Mouse (Mus musculus) forebrain, embryonic 16.5 days (tissue): ENCODE measurements around the gene Plch2. TPM values are rescaled to one million over a fixed set of nuclear protein-coding genes. Genes with fewer than 3 reads are reported as not detected.

Experiments used
- ATAC-seq: fragments of 200-750 bp; cut with Nextera tagmentation; 2 replicates; pipeline ENCODE4 v1.8.0; 2017; ENCODE audit warnings: mild to moderate bottlenecking, moderate library complexity
- H3K27ac ChIP-seq: fragments of 300-500 bp; sonication (generic); 2 replicates; pipeline ENCODE4 v1.5.1; 2014; ENCODE audit warnings: low read length, control low read depth
- H3K27me3 ChIP-seq: fragments of 300-500 bp; sonication (generic); replicated peaks from 2 replicates; pipeline ENCODE4 v1.6.1; 2014; ENCODE audit warnings: low read length; ENCODE audit not compliant: control insufficient read depth, insufficient read depth
- H3K36me3 ChIP-seq: fragments of 300-500 bp; sonication (generic); 2 replicates; pipeline ENCODE4 v1.6.1; 2014; ENCODE audit not compliant: control insufficient read depth, insufficient read depth
- H3K4me1 ChIP-seq: fragments of 300-500 bp; sonication (generic); replicated peaks from 2 replicates; pipeline ENCODE4 v1.6.1; 2014; ENCODE audit warnings: low read length; ENCODE audit not compliant: control insufficient read depth, insufficient read depth
- H3K4me2 ChIP-seq: fragments of 300-500 bp; sonication (generic); 2 replicates; pipeline ENCODE4 v1.6.1; 2014; ENCODE audit warnings: mild to moderate bottlenecking, low read length, control low read depth
- H3K4me3 ChIP-seq: fragments of 300-500 bp; sonication (generic); replicated peaks from 2 replicates; pipeline ENCODE4 v1.5.1; 2014; ENCODE audit warnings: mild to moderate bottlenecking, low read length, control low read depth
- H3K9ac ChIP-seq: fragments of 300-500 bp; sonication (generic); replicated peaks from 2 replicates; pipeline ENCODE4 v1.6.1; 2014; ENCODE audit warnings: low read depth, low read length, control low read depth
- H3K9me3 ChIP-seq: fragments of 300-500 bp; sonication (generic); 2 replicates; pipeline ENCODE4 v1.6.1; 2016; ENCODE audit warnings: low read length; ENCODE audit not compliant: control insufficient read depth
- WGBS: fragments of 180-500 bp; shearing (Covaris S2); extraction: QIAGEN DNeasy Blood & Tissue Kit; methylation state at CpG from one replicate; pipeline ENCODE4 v1.1.7; 2014; 5-methylcytosine and 5-hydroxymethylcytosine counted together
- polyA plus RNA-seq: library from polyadenylated mRNA; unstranded; fragments of >200 nt; fragmentation: Nextera tagmentation; extraction: Ambion mirVana; gene quantifications from 2 replicates; pipeline ENCODE4 v1.2.1, GENCODE M21; 2015

Plch2 gene
- polyA plus RNA-seq, 1 experiment from 2014 or later, result 14.1 TPM

DNA sequence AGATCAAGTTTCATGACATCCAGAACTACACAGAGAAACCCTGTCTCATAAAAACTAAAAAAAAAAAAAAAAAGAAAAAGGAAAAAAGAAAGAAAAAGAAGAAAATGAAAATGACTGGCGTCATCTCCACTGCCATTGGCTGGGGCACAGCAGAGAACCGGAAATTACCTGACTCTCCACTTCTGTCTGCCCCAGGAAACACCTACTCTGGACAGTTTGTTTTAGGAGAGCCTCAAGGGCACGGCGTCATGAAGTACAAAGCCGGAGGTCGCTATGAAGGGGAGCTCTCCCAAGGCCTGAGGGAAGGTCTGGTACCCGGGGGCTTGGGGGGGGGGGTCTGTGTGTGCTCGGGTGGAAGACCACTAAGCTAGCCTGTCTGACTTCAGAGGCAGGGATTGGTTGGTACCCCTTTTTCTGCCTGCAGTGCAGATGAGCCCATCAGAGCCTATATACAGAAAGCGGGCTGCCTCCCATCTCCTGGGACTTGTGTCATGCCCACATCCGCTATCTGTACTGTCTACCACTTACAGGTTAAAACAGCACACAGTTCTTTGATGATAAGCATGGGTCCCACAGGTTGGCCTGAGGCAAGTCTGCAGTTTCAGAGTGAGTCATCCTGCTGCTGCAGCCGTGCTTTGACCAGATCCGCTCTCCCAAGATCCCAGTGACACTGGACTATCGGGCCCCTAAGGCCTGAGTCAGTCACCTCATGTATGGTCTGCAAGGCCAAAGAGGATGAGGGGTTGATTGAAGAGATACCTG, 34.3 kb upstream of the Plch2 start:
- no peaks in the 10 kb centered on the region for H3K27me3 ChIP-seq
- no peak overlapping the region for H3K4me3 ChIP-seq
- 92% methylated on average over 13 of the region's 13 CpGs for WGBS
- no peak overlapping the region for H3K9ac ChIP-seq
- no peak overlapping the region for H3K27ac ChIP-seq
- no peaks in the 10 kb centered on the region for H3K9me3 ChIP-seq
- ATAC-seq, result no peak
- no peaks in the 10 kb centered on the region for H3K36me3 ChIP-seq
- no peak overlapping the region for H3K4me2 ChIP-seq
- H3K4me1 ChIP-seq, result peaks cover 11% of the 10 kb centered on the region

DNA sequence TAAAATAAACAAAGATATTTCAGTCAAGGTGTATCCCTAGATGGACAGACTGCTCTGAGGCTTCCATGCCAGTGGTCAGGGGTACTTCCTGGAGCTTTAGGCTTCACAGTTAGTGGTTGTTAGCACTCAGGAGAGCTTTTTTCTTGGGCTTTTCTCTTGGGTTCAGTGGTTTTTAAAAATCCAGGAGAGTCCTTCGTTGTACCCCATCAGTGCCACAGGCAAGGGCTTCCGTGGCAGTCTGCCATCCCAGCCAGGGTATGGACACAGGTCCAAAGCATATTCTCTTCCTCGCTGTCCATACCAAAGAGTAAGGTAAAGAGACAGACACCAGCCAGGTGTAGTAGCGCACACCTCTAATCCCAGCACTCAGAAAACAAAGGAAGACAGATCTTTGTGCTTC, 33.6 kb upstream of the Plch2 start:
- H3K9me3 ChIP-seq, result no peaks in the 10 kb centered on the region
- no peak for ATAC-seq
- no peak overlapping the region for H3K4me3 ChIP-seq
- H3K4me1 ChIP-seq, result peaks cover 11% of the 10 kb centered on the region
- H3K27me3 ChIP-seq, result no peaks in the 10 kb centered on the region
- no peak overlapping the region for H3K4me2 ChIP-seq
- no peak overlapping the region for H3K9ac ChIP-seq
- no peaks in the 10 kb centered on the region for H3K36me3 ChIP-seq
- H3K27ac ChIP-seq, result no peak overlapping the region
- WGBS, result 95% methylated on average over 4 of the region's 4 CpGs

DNA sequence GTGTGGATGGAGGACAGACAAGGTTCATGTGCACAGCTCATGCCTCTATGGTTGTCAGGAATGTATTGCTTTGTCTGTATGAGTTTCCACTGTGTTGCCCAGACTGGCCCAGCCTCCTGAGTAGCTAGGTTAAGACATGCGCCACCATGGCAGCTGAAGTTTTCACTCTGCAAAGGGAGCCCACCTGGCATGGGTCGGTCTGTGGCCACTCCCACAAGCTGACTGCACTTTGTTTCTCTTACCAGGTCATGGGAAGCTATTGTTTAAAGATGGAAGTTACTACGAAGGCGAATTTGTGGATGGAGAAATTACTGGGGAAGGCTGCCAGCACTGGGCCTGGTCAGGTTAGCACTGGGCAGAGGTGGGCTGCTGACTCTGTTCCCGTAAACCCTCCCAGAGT, 32.7 kb upstream of the Plch2 start:
- Histone ChIP-seq H3K27me3 (no peaks in the 10 kb centered on the region), H3K9ac (no peak overlapping the region), H3K4me3 (no peak overlapping the region), H3K27ac (no peak overlapping the region), H3K36me3 (no peaks in the 10 kb centered on the region), H3K4me1 (peaks cover 20% of the 10 kb centered on the region), H3K4me2 (no peak overlapping the region), H3K9me3 (no peaks in the 10 kb centered on the region)
- 88% methylated on average over 5 of the region's 5 CpGs for WGBS
- ATAC-seq, result no peak

DNA sequence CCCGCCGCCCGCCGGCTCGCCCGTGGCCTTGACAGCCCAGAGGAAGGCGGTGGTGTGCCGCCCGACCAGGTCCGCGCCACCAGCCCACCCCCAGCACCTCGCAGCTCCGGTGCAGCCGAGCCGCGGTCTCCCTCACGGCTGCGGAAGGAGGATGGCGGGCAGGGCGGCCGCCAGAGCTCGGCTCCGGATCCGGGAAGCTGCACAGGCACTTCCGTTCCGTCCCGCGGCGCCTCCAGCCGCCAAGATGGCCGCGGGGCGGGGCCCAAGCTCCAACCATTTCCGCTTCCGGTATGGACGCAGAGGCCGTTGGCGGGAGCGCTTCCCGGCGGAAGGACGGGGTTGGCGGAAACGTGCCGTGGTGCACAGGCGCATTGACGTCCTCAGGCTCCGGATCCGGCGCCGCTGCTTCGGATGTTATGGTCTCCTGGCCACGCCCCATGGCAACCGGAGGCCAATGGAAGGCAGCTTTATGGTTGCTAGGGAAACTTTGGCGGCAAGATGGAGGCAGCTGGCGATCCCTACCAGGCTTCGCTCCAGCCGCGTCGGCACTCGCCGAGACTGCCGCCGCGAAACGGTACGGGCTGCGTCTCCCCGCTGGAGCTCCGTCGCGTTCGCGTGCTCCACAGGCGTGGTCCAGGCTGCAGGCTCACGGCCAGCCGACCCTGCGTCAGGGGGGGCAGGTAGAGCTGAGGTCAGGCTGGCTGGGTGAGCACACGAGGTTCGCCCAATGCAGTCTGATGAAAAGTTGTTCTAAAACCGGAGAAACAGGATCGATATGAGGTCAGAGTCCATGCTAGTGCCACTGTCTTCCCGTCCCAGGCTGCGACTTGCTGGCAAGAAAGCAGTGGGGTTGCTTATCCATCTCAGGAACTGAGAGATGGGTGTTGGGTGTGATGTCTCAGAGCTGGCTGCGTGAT, 29.8 kb upstream of the Plch2 start, which contains the start of the genes Rer1 and Morn1:
Rer1 (minus strand) TSS at position 275 of the 917 bp plus-strand sequence.
Morn1 (plus strand) TSS at position 470 of the 917 bp plus-strand sequence.
- Histone ChIP-seq H3K9ac (peak within 1 kb of the TSS; percentile 83), H3K4me3 (peak within 1 kb of the TSS; percentile 91), H3K27me3 (no peaks in the 10 kb centered on the region), H3K27ac (peak within 1 kb of the TSS; percentile 91), H3K9me3 (no peaks in the 10 kb centered on the region), H3K4me2 (peak within 1 kb of the TSS; percentile 94), H3K4me1 (peaks cover 24% of the 10 kb centered on the region), H3K36me3 (peaks cover 4% of the 10 kb centered on the region)
- WGBS, result under 1% methylated on average over 82 of the region's 85 CpGs
- ATAC-seq, result peak; percentile 98

DNA sequence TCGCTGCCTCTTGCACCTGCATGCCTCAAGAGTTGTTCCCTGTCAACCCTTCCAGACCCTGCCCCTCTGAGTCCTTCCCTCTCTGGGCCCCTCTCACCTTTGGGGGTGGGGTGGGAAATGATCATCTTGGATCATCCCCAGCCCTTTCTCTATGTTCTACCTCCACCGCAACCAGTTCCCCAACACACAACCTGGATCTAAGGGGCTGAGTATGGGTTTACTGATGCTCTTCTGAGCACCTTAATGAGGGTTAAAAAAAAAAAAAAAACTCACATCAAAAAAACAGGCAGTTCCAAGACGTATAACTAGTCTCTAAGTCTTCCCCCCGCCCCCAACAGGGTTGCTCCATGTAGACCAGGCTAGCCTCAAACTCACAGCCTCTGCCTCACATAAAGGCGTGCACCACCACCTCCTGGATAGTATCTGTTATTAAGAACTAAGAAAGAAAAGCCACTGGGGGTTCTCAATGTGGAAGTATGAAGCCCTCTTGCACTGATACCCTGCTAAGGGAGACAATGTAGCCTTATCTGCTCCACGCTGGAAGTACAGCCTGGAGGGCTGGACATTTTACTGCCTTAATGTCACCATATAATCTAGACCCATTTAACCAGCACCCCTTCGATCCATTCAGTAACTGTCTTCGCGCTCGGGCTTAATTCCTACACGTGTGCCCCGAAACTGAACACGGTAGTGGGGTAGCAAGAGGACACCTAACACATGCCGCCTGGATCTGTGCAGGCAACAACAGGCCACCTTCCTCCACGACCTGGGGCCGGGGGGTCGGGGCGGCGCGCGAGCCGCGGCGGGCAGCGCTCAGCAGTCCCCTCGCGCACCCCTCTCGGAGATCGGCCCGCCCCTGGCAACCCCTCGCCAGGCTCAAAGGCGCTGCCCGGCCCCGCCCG, 28.9 kb upstream of the Plch2 start:
- peak overlapping the region; percentile 81 for H3K4me2 ChIP-seq
- ATAC-seq, result no peak
- H3K9me3 ChIP-seq, result no peaks in the 10 kb centered on the region
- H3K36me3 ChIP-seq, result peaks cover 9% of the 10 kb centered on the region
- H3K27me3 ChIP-seq, result no peaks in the 10 kb centered on the region
- H3K4me1 ChIP-seq, result peaks cover 24% of the 10 kb centered on the region
- peak overlapping the region; percentile 83 for H3K9ac ChIP-seq
- H3K4me3 ChIP-seq, result peak overlapping the region; percentile 91
- 7% methylated on average over 35 of the region's 35 CpGs for WGBS
- peak overlapping the region; percentile 91 for H3K27ac ChIP-seq

DNA sequence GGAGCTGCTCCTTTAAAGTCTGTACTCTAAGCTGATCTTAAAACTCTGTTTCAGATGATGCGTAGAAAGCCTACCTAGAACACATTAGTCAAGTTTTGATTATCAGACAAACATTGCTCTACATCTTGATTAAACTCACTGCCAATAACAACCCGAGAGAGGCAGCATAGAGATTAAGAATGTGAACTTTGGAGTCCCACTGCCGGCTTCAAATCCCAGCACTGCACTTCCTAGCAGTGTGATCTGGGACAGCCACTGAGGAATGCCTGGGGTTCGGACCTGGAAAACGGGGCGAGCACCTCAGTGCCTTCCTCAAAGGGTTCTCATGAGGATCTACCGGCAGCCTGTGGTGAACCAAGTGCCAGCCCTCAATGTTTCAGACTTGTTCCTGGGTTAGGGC, 27.8 kb upstream of the Plch2 start:
- ATAC-seq, result no peak

DNA sequence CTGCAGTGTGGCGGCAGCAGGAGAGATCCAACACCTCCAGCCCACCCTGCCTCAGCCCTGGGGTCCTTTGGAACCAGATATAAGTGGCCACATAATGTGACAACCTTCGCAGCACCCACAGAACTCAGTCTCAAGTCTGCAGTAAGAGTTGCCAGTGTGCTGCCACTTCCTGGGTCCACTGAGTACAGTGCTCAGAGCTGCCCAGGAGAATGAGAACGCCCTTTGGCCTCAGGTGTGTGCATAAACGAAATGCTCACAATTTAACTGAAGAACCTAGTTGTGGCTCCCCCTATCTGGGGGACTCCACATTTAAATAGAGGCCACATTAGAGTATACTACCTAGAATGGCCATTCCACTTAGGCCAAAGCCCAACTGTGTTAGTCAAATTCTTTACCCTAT, 27.0 kb upstream of the Plch2 start:
- peaks cover 19% of the 10 kb centered on the region for H3K36me3 ChIP-seq
- 92% methylated on average over 4 of the region's 4 CpGs for WGBS
- H3K9ac ChIP-seq, result no peak overlapping the region
- ATAC-seq, result no peak
- H3K4me3 ChIP-seq, result no peak overlapping the region
- H3K4me1 ChIP-seq, result peaks cover 24% of the 10 kb centered on the region
- H3K27ac ChIP-seq, result no peak overlapping the region
- H3K27me3 ChIP-seq, result no peaks in the 10 kb centered on the region
- H3K9me3 ChIP-seq, result no peaks in the 10 kb centered on the region
- no peak overlapping the region for H3K4me2 ChIP-seq

More for the DNA sequence above, 27.8 kb upstream of the Plch2 start:
- Histone ChIP-seq H3K4me1 (peaks cover 24% of the 10 kb centered on the region), H3K9me3 (no peaks in the 10 kb centered on the region), H3K36me3 (peaks cover 16% of the 10 kb centered on the region), H3K27me3 (no peaks in the 10 kb centered on the region), H3K27ac (no peak overlapping the region), H3K4me3 (no peak overlapping the region), H3K4me2 (no peak overlapping the region), H3K9ac (no peak overlapping the region)
- 90% methylated on average over 7 of the region's 7 CpGs for WGBS

DNA sequence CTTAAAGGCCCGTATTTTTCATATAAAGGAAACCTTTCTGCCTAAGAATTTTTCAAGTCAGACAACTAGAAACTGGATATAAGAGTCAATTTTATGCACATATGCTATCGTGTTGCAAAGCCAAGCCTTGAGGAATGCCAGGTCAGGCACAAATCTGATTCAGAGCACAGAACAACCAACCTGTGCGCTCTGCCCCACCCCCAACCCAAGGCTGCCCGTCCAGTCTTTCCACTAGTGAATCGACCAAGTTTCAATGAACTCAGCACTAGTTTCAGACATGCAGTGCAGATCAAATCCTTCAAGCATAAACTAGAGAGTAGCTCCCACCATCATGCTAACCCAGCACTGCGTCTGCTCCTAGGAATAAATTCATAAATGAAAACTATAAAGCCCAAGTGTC, 23.1 kb upstream of the Plch2 start:
- ATAC-seq, result no peak
- H3K9ac ChIP-seq, result no peak overlapping the region
- peaks cover 8% of the 10 kb centered on the region for H3K4me1 ChIP-seq
- 95% methylated on average over 6 of the region's 6 CpGs for WGBS
- no peaks in the 10 kb centered on the region for H3K9me3 ChIP-seq
- H3K4me3 ChIP-seq, result no peak overlapping the region
- H3K36me3 ChIP-seq, result peaks cover 34% of the 10 kb centered on the region
- H3K27me3 ChIP-seq, result no peaks in the 10 kb centered on the region
- no peak overlapping the region for H3K4me2 ChIP-seq
- H3K27ac ChIP-seq, result no peak overlapping the region
